Mouse (Mus musculus) hindbrain, embryonic 10.5 days (tissue): ENCODE results near the gene Rell1. TPM values are rescaled to one million over a fixed set of nuclear protein-coding genes. Genes with fewer than 3 reads are reported as not detected.
A peak's percentile ranks its signal among the peaks of the same experiment; 100 is the strongest.

Experiments
- DNase-seq: peaks from one replicate; pipeline ENCODE4 v3.0.0-alpha.2; 2017; ENCODE audit warnings: low spot score
- H3K27ac ChIP-seq: fragments of 300-500 bp; sonication (generic); 2 replicates; pipeline ENCODE4 v1.5.1; 2016; ENCODE audit warnings: mild to moderate bottlenecking, moderate library complexity
- H3K27me3 ChIP-seq: fragments of 300-500 bp; sonication (generic); 2 replicates; pipeline ENCODE4 v1.6.1; 2016; ENCODE audit warnings: mild to moderate bottlenecking; ENCODE audit not compliant: poor library complexity, insufficient read depth, severe bottlenecking
- H3K36me3 ChIP-seq: fragments of 300-500 bp; sonication (generic); 2 replicates; pipeline ENCODE4 v1.6.1; 2016; ENCODE audit warnings: mild to moderate bottlenecking, moderate library complexity
- H3K4me1 ChIP-seq: fragments of 300-500 bp; sonication (generic); replicated peaks from 2 replicates; pipeline ENCODE4 v1.6.1; 2016; ENCODE audit warnings: mild to moderate bottlenecking
- H3K4me3 ChIP-seq: fragments of 300-500 bp; sonication (generic); 2 replicates; pipeline ENCODE4 v1.5.1; 2016; ENCODE audit warnings: mild to moderate bottlenecking, moderate library complexity
- H3K9me3 ChIP-seq: fragments of 300-500 bp; sonication (generic); 2 replicates; pipeline ENCODE4 v1.6.1; 2016; ENCODE audit warnings: mild to moderate bottlenecking, moderate library complexity
- WGBS: fragments of 180-500 bp; shearing (Covaris S2); methylation state at CpG from one replicate; pipeline ENCODE4 v1.1.7; 2016; 5-methylcytosine and 5-hydroxymethylcytosine counted together
- polyA plus RNA-seq: library from polyadenylated mRNA; unstranded; fragments of >200 nt; fragmentation: Nextera tagmentation; extraction: Ambion mirVana; gene quantifications from 2 replicates; pipeline ENCODE4 v1.2.1, GENCODE M21; 2016

The Rell1 gene
- polyA plus RNA-seq, 1 experiment from 2014 or later: 11.5 TPM

GRCm38 (mm10) chr5:63876081-63876480, 92.6 kb downstream of the Rell1 start:
- H3K27me3 ChIP-seq: peaks cover 16% of the 10 kb centered on the region
- no peak overlapping the region for H3K27ac ChIP-seq
- H3K36me3 ChIP-seq: no peaks in the 10 kb centered on the region
- no peak for DNase-seq
- H3K4me3 ChIP-seq: no peak overlapping the region
- H3K9me3 ChIP-seq: no peaks in the 10 kb centered on the region
- peaks cover 16% of the 10 kb centered on the region for H3K4me1 ChIP-seq
- WGBS: 90% methylated on average over 4 of the region's 4 CpGs

GRCm38 (mm10) chr5:63874880-63875279, 93.8 kb downstream of the Rell1 start:
- Histone ChIP-seq H3K27me3 (peaks cover 21% of the 10 kb centered on the region), H3K4me3 (no peak overlapping the region), H3K36me3 (no peaks in the 10 kb centered on the region), H3K9me3 (no peaks in the 10 kb centered on the region), H3K4me1 (peaks cover 16% of the 10 kb centered on the region), H3K27ac (0 out of 2 replicates have a peak overlapping the region, but pooled peaks have one; percentile 37)
- WGBS: 54% methylated on average over 16 of the region's 16 CpGs
- peak; percentile 45 for DNase-seq

- 35% methylated on average over 17 of the region's 17 CpGs for WGBS
- Histone ChIP-seq H3K4me1 (peaks cover 18% of the 10 kb centered on the region), H3K36me3 (no peaks in the 10 kb centered on the region), H3K27me3 (peaks cover 22% of the 10 kb centered on the region), H3K4me3 (peak overlapping the region; percentile 14; the same call in 1 of the 2 replicates), H3K27ac (peak overlapping the region; percentile 71), H3K9me3 (no peaks in the 10 kb centered on the region)
- peak; percentile 60 for DNase-seq
These were observed 96.3 kb downstream of the Rell1 start for GRCm38 (mm10) chr5:63872176-63872932.

- Histone ChIP-seq H3K36me3 (no peaks in the 10 kb centered on the region), H3K4me3 (no peak overlapping the region), H3K4me1 (peaks cover 15% of the 10 kb centered on the region), H3K27me3 (peaks cover 6% of the 10 kb centered on the region; the same call in 1 of the 2 replicates), H3K9me3 (no peaks in the 10 kb centered on the region), H3K27ac (no peak overlapping the region)
- WGBS: 19% methylated on average over 3 of the region's 3 CpGs
- DNase-seq: no peak
These were observed 101.3 kb downstream of the Rell1 start for GRCm38 (mm10) chr5:63867421-63867820.

- 92% methylated on average over 8 of the region's 8 CpGs for WGBS
- H3K4me1 ChIP-seq: no peaks in the 10 kb centered on the region; the same call in 1 of the 2 replicates
- no peaks in the 10 kb centered on the region for H3K27me3 ChIP-seq
- no peaks in the 10 kb centered on the region for H3K36me3 ChIP-seq
- DNase-seq: no peak
- H3K4me3 ChIP-seq: no peak overlapping the region
- H3K9me3 ChIP-seq: no peaks in the 10 kb centered on the region
- no peak overlapping the region for H3K27ac ChIP-seq
These were observed 109.8 kb downstream of the Rell1 start for GRCm38 (mm10) chr5:63858901-63859300.

Other genes with a start within 250 kb of the Rell1 start
- gene 0610040J01Rik, start 156.5 kb downstream of the Rell1 start, polyA plus RNA-seq: 3.3 and 3.8 TPM in 2 replicates
- 22.6 and 26.0 TPM in 2 replicates for gene Pgm2, start 124.1 kb upstream of the Rell1 start, polyA plus RNA-seq
- 21.2 and 27.1 TPM in 2 replicates for gene Tbc1d1, start 187.4 kb upstream of the Rell1 start, polyA plus RNA-seq